Mouse (Mus musculus) adrenal gland, postnatal 14 days (tissue): Measurements from ENCODE around the gene Tpm4. TPM values are rescaled to one million over a fixed set of nuclear protein-coding genes. Genes with fewer than 3 reads are reported as not detected.

Experiments used
- DNase-seq: peaks from one replicate; pipeline ENCODE4 v3.0.0; 2021; ENCODE audit warnings: mixed read lengths
- total RNA-seq: library from RNA; stranded (reverse); gene quantifications from 2 replicates; pipeline ENCODE4 v1.2.3, GENCODE M21; 2021

The Tpm4 gene
- total RNA-seq, 1 experiment from 2014 or later, result 286 TPM

DNA sequence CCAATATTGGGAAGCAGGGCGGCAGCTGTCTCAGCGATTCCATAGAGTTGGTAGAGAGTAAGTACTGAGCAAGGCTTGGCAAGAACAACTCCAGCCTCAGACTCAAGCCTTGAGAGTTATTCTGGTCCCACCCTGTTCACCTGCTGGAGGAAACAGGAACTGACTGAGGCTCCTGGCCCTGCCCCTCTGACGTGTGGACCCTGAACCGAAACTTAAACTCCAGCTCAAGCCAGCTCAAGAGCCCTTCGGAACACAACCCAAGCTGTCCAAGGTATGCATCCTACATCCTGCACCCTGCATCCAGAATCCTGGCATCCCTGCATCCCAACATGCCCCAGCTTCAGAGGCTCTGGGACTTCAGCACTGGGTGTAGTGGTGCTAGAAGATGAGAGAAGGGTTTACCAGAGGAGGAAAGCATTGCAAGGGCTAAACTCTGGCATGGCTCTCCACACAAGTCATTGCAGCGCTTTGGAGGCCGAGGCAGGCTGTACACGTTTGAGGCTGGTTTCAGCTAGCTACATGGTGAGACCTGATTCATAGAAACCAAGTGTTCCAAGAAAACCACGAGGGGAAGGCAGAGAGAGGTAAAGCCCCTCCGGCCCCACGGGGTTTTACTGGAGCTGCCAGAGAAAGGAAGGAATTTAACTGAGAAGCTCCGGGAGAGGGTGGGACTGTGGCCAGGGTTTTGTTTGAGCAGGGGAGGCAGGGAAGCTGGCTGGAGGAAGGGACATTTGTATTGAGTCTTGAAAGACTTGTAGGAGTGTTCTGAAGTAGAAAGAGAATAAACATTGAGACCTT lies 54.8 kb downstream of the Tpm4 start, which contains the start of gene Hsh2d:
Gene Hsh2d, plus strand, starts transcription at position 222 of the 798 bp plus-strand sequence.
- DNase-seq, result peak; percentile 20

DNA sequence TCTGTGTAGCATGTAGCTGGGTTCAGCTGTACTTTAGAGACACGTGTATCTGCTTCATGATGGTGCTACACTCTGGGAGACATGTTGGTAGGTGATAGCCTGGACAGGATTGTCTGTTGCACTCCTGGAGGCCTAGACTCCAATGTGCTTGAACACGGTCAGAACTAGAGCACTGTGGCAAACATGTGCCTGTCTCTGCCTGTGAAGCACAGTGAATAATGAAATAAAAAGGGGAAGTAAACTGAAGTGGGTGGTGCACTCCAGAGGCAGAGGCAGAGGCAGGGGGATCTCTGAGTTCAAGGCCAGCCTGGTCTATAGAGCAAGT lies 55.4 kb downstream of the Tpm4 start:
- DNase-seq, result no peak

DNA sequence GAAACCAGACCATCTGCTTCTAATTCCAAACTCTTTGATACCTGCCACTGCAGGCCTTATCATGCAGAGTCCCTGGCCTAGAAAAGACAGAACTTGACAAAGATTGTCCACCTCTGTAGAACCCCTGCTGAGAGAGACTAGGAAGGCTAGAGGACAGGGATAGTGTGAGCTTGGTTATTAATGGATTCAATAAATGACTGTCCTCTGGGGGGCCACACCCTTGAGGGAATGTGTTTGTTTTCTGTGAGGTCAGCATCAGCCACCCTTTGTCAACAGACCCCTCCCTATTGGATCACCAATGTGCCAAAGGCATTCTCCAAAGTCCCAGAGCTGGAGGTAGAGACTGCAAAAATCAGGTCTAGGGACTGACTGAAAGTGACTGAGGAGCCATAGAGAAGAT lies 57.3 kb downstream of the Tpm4 start:
- DNase-seq, result no peak

DNA sequence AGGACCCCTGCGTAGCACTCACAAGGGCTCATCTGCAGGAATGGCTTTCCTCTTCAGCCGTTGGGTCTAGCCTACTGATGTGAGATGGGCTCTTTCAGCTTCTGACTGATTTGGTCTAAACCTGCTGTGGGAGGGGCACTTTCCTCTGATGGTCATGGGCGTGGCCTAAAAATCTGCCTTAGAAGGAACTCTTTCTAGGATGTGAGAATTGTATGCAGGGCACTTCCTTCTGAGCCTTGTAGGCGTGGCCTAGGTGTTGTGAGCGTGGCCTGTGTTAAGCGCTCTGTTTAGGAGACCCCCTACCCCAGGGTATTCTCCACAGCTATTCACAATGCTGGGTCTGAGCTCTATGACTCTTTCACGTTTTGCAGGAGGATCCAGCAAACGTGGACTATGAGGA lies 63.2 kb downstream of the Tpm4 start:
- DNase-seq, result no peak

Other genes starting within 250 kb of the Tpm4 start
- gene Zfp882, start 226.4 kb upstream of the Tpm4 start, total RNA-seq, result 5.4 and 7.8 TPM in 2 replicates
- gene Zfp617, start 226.3 kb upstream of the Tpm4 start, total RNA-seq, result 30.8 and 31.4 TPM in 2 replicates
- 22.9 and 24.3 TPM in 2 replicates for gene Zfp961, start 183.9 kb upstream of the Tpm4 start, total RNA-seq
- gene Cyp4f18, start 125.3 kb upstream of the Tpm4 start, total RNA-seq, result 1.1 and 4.0 TPM in 2 replicates
- gene Olfr372, start 93.8 kb upstream of the Tpm4 start, total RNA-seq, result not detected in 2 replicates
- gene Olfr373, start 51.8 kb upstream of the Tpm4 start, total RNA-seq, result not detected in 2 replicates
- not detected in 2 replicates for gene Olfr374, start 27.9 kb upstream of the Tpm4 start, total RNA-seq
- gene Rab8a, start 26.2 kb downstream of the Tpm4 start, total RNA-seq, result 64.5 and 66.1 TPM in 2 replicates
- gene Hsh2d, start 54.7 kb downstream of the Tpm4 start, total RNA-seq, result 0.94 TPM in 1 of 2 replicates, not detected in the other
- gene Cib3, start 77.9 kb downstream of the Tpm4 start, total RNA-seq, result not detected in 2 replicates
- not detected in 2 replicates for gene Gm11034, start 78.7 kb downstream of the Tpm4 start, total RNA-seq
- gene Fam32a, start 84.8 kb downstream of the Tpm4 start, total RNA-seq, result 51.9 and 60.3 TPM in 2 replicates
- 68.1 and 79.4 TPM in 2 replicates for gene Ap1m1, start 105.0 kb downstream of the Tpm4 start, total RNA-seq
- 16.0 and 16.8 TPM in 2 replicates for gene Gm10282, start 170.3 kb downstream of the Tpm4 start, total RNA-seq
- gene Klf2, start 184.1 kb downstream of the Tpm4 start, total RNA-seq, result 73.8 and 95.6 TPM in 2 replicates